Mouse (Mus musculus) MEL (cell line): ENCODE data around the gene Prkar1b. TPM values are rescaled to one million over a fixed set of nuclear protein-coding genes. Genes with fewer than 3 reads are reported as not detected.

Source experiments
- DNase-seq: peaks from one replicate; pipeline ENCODE4 v3.0.0; 2011; ENCODE audit warnings: low read depth, low spot score
- H3K27ac ChIP-seq: 2 replicates; pipeline ENCODE4 v1.5.1; 2012; ENCODE audit warnings: low read depth, mild to moderate bottlenecking, control low read depth, low read length, moderate library complexity; ENCODE audit not compliant: control insufficient read depth
- H3K27me3 ChIP-seq, 2 experiments: fragments of 150-350 bp in 1 of 2; sonication (generic) in 1 of 2; 2 replicates each; pipeline ENCODE4 v1.6.1; 2012; ENCODE audit warnings: low read length in 2 of 2, mild to moderate bottlenecking in 2 of 2, improper control_type of control experiment in 1 of 2, moderate library complexity in 1 of 2; ENCODE audit not compliant: insufficient read depth in 2 of 2, control insufficient read depth in 1 of 2
- H3K36me3 ChIP-seq, 2 experiments: 2 replicates each; pipeline ENCODE4 v1.6.1; 2012 to 2014; ENCODE audit warnings: low read length in 2 of 2, improper control_type of control experiment in 1 of 2, inconsistent platforms in 1 of 2, mild to moderate bottlenecking in 1 of 2; ENCODE audit not compliant: insufficient read depth in 2 of 2, control insufficient read depth in 1 of 2
- H3K4me1 ChIP-seq, 2 experiments: fragments of 150-350 bp in 1 of 2; sonication (generic) in 1 of 2; 2 replicates each; pipeline ENCODE4 v1.6.1; 2012; ENCODE audit warnings: low read length in 2 of 2, improper control_type of control experiment in 1 of 2, mild to moderate bottlenecking in 1 of 2; ENCODE audit not compliant: insufficient read depth in 2 of 2, control insufficient read depth in 1 of 2
- H3K4me3 ChIP-seq, 2 experiments: fragments of 150-350 bp in 1 of 2; sonication (generic) in 1 of 2; 2 replicates each; pipeline ENCODE4 v1.5.1; 2012; ENCODE audit warnings: low read depth in 2 of 2, low read length in 2 of 2, mild to moderate bottlenecking in 2 of 2, moderate library complexity in 2 of 2, control low read depth in 1 of 2, improper control_type of control experiment in 1 of 2; ENCODE audit not compliant: control insufficient read depth in 1 of 2, insufficient read depth in 1 of 2
- H3K79me2 ChIP-seq: 2 replicates; pipeline ENCODE4 v1.6.1; 2012; ENCODE audit warnings: mild to moderate bottlenecking, low read length, moderate library complexity; ENCODE audit not compliant: control insufficient read depth, poor library complexity, insufficient read depth
- H3K9ac ChIP-seq: 2 replicates; pipeline ENCODE4 v1.6.1; 2012; ENCODE audit warnings: low read depth, mild to moderate bottlenecking, control low read depth, low read length, moderate library complexity; ENCODE audit not compliant: control insufficient read depth, poor library complexity, severe bottlenecking
- H3K9me3 ChIP-seq: fragments of 150-350 bp; sonication (generic); replicated peaks from 2 replicates; pipeline ENCODE4 v1.6.1; 2012; ENCODE audit warnings: mild to moderate bottlenecking, low read length, improper control_type of control experiment, moderate library complexity; ENCODE audit not compliant: insufficient read depth
- BHLHE40 ChIP-seq: IDR thresholded peaks from 2 replicates; pipeline ENCODE4 v1.6.1; 2012; ENCODE audit warnings: low read depth, mild to moderate bottlenecking, inconsistent platforms, low read length, improper control_type of control experiment, borderline replicate concordance
- CTCF ChIP-seq, 3 experiments: IDR thresholded peaks in 2 of 3; conservative IDR thresholded peaks in 1 of 3; 2 replicates each; pipeline ENCODE4 v1.5.1; 2011 to 2012; ENCODE audit warnings: low read length in 3 of 3, low read depth in 2 of 3, mild to moderate bottlenecking in 2 of 3, improper control_type of control experiment in 1 of 3, inconsistent platforms in 1 of 3, mixed read lengths in 1 of 3, moderate library complexity in 1 of 3; ENCODE audit not compliant: control insufficient read depth in 1 of 3, insufficient read depth in 1 of 3, poor library complexity in 1 of 3, severe bottlenecking in 1 of 3
- E2F4 ChIP-seq: IDR thresholded peaks from 2 replicates; pipeline ENCODE4 v1.6.1; 2011; ENCODE audit warnings: low read depth, low read length, improper control_type of control experiment, borderline replicate concordance
- ELF1 ChIP-seq: IDR thresholded peaks from 2 replicates; pipeline ENCODE4 v1.6.1; 2014; ENCODE audit warnings: low read depth, mild to moderate bottlenecking, inconsistent platforms, low read length, improper control_type of control experiment, moderate library complexity
- EP300 ChIP-seq, 2 experiments: IDR thresholded peaks; 2 replicates each; pipeline ENCODE4 v1.6.1; 2011; ENCODE audit warnings: improper control_type of control experiment in 2 of 2, low read length in 2 of 2, low read depth in 1 of 2, mild to moderate bottlenecking in 1 of 2
- HCFC1 ChIP-seq: IDR thresholded peaks from 2 replicates; pipeline ENCODE4 v1.6.1; 2012; ENCODE audit warnings: low read depth, mild to moderate bottlenecking, inconsistent platforms, low read length, improper control_type of control experiment, moderate library complexity
- JUND ChIP-seq: IDR thresholded peaks from 2 replicates; pipeline ENCODE4 v1.6.1; 2011; ENCODE audit warnings: low read depth, mild to moderate bottlenecking, improper control_type of control experiment, low read length
- KAT2A ChIP-seq: conservative IDR thresholded peaks from 2 replicates; pipeline ENCODE4 v1.6.1; 2012; ENCODE audit warnings: low read depth, low read length, improper control_type of control experiment, inconsistent platforms
- MAFK ChIP-seq: IDR thresholded peaks from 2 replicates; pipeline ENCODE4 v1.6.1; 2011; ENCODE audit warnings: low read depth, mild to moderate bottlenecking, low read length, improper control_type of control experiment, borderline replicate concordance
- MAZ ChIP-seq: IDR thresholded peaks from 2 replicates; pipeline ENCODE4 v1.6.1; 2012; ENCODE audit warnings: low read depth, mild to moderate bottlenecking, inconsistent platforms, low read length, improper control_type of control experiment
- MEF2A ChIP-seq: IDR thresholded peaks from 2 replicates; pipeline ENCODE4 v1.6.1; 2014; ENCODE audit warnings: low read depth, mild to moderate bottlenecking, inconsistent platforms, low read length, improper control_type of control experiment; ENCODE audit not compliant: poor library complexity, insufficient replicate concordance, severe bottlenecking; ENCODE audit errors: extremely low read depth
- MXI1 ChIP-seq: IDR thresholded peaks from 2 replicates; pipeline ENCODE4 v1.6.1; 2011; ENCODE audit warnings: mild to moderate bottlenecking, low read depth, low read length, improper control_type of control experiment
- MYB ChIP-seq: IDR thresholded peaks from 2 replicates; pipeline ENCODE4 v1.6.1; 2011; ENCODE audit warnings: mild to moderate bottlenecking, low read depth, low read length, improper control_type of control experiment
- MYC ChIP-seq: IDR thresholded peaks from 2 replicates; pipeline ENCODE4 v1.6.1; 2011; ENCODE audit warnings: low read depth, mild to moderate bottlenecking, low read length, improper control_type of control experiment, moderate library complexity
- NELFE ChIP-seq: IDR thresholded peaks from 2 replicates; pipeline ENCODE4 v1.6.1; 2011; ENCODE audit warnings: low read depth, low read length, improper control_type of control experiment
- NRF1 ChIP-seq: IDR thresholded peaks from 2 replicates; pipeline ENCODE4 v1.6.1; 2014; ENCODE audit warnings: low read depth, mild to moderate bottlenecking, inconsistent platforms, low read length, improper control_type of control experiment, moderate library complexity; ENCODE audit not compliant: poor library complexity, insufficient read depth, severe bottlenecking
- POLR2A ChIP-seq, 2 experiments: IDR thresholded peaks; 2 replicates each; pipeline ENCODE4 v1.6.1; 2011 to 2012; ENCODE audit warnings: low read length in 2 of 2, mild to moderate bottlenecking in 2 of 2, control low read depth in 1 of 2, improper control_type of control experiment in 1 of 2, low read depth in 1 of 2, moderate library complexity in 1 of 2; ENCODE audit not compliant: control insufficient read depth in 1 of 2, insufficient read depth in 1 of 2, poor library complexity in 1 of 2
- POLR2AphosphoS2 ChIP-seq: IDR thresholded peaks from 2 replicates; pipeline ENCODE4 v1.6.1; 2011; ENCODE audit warnings: low read length, improper control_type of control experiment
- POLR2AphosphoS5 ChIP-seq: IDR thresholded peaks from 2 replicates; pipeline ENCODE4 v1.6.1; 2012; ENCODE audit warnings: low read depth, borderline replicate concordance, mild to moderate bottlenecking, inconsistent platforms, low read length, moderate library complexity, mixed read lengths
- SIN3A ChIP-seq: IDR thresholded peaks from 2 replicates; pipeline ENCODE4 v1.6.1; 2012; ENCODE audit warnings: low read length, improper control_type of control experiment, inconsistent platforms
- TAL1 ChIP-seq: IDR thresholded peaks from 2 replicates; pipeline ENCODE4 v1.6.1; 2012; ENCODE audit warnings: mild to moderate bottlenecking, inconsistent platforms, low read length, moderate library complexity, mixed read lengths
- TBP ChIP-seq: IDR thresholded peaks from 2 replicates; pipeline ENCODE4 v1.8.0; 2011; ENCODE audit warnings: low read depth, low read length, improper control_type of control experiment
- TCF12 ChIP-seq: IDR thresholded peaks from 2 replicates; pipeline ENCODE4 v1.6.1; 2014; ENCODE audit warnings: low read depth, mild to moderate bottlenecking, inconsistent platforms, low read length, improper control_type of control experiment, moderate library complexity
- UBTF ChIP-seq: IDR thresholded peaks from 2 replicates; pipeline ENCODE4 v1.6.1; 2012; ENCODE audit warnings: low read depth, mild to moderate bottlenecking, inconsistent platforms, low read length, improper control_type of control experiment, moderate library complexity, borderline replicate concordance; ENCODE audit not compliant: insufficient read depth
- USF1 ChIP-seq: IDR thresholded peaks from 2 replicates; pipeline ENCODE4 v1.6.1; 2014; ENCODE audit warnings: low read depth, mild to moderate bottlenecking, inconsistent platforms, low read length, improper control_type of control experiment, moderate library complexity
- USF2 ChIP-seq, 2 experiments: IDR thresholded peaks; 2 replicates each; pipeline ENCODE4 v1.6.1; 2011 to 2012; ENCODE audit warnings: improper control_type of control experiment in 2 of 2, low read length in 2 of 2, borderline replicate concordance in 1 of 2, inconsistent platforms in 1 of 2, low read depth in 1 of 2, mild to moderate bottlenecking in 1 of 2; ENCODE audit not compliant: insufficient read depth in 1 of 2
- ZKSCAN1 ChIP-seq: IDR thresholded peaks from 2 replicates; pipeline ENCODE4 v1.6.1; 2012; ENCODE audit warnings: low read depth, mild to moderate bottlenecking, inconsistent platforms, low read length, improper control_type of control experiment, moderate library complexity
- ZMIZ1 ChIP-seq: IDR thresholded peaks from 2 replicates; pipeline ENCODE4 v1.6.1; 2012; ENCODE audit warnings: low read depth, mild to moderate bottlenecking, inconsistent platforms, low read length, improper control_type of control experiment, moderate library complexity
- polyA plus RNA-seq, 2 experiments: library from polyadenylated mRNA; stranded (reverse) in 1 of 2; unstranded in 1 of 2; fragments of >175 nt in 1 of 2; fragments of >200 nt in 1 of 2; gene quantifications; 2 replicates each; pipeline versions ENCODE4 v1.2.1 to v1.2.4; 2012; ENCODE audit warnings: low replicate concordance in 2 of 2, low read depth in 1 of 2; ENCODE audit not compliant: insufficient read length in 2 of 2, insufficient read depth in 1 of 2, missing spikeins in 1 of 2
- total RNA-seq: library from RNA; depleted of rRNA; stranded (reverse); fragments of 300-350 nt; gene quantifications from 2 replicates; pipeline ENCODE4 v1.2.3, GENCODE M21; 2012

The Prkar1b gene
- total and polyA plus RNA-seq, 3 experiments, result not detected

DNA sequence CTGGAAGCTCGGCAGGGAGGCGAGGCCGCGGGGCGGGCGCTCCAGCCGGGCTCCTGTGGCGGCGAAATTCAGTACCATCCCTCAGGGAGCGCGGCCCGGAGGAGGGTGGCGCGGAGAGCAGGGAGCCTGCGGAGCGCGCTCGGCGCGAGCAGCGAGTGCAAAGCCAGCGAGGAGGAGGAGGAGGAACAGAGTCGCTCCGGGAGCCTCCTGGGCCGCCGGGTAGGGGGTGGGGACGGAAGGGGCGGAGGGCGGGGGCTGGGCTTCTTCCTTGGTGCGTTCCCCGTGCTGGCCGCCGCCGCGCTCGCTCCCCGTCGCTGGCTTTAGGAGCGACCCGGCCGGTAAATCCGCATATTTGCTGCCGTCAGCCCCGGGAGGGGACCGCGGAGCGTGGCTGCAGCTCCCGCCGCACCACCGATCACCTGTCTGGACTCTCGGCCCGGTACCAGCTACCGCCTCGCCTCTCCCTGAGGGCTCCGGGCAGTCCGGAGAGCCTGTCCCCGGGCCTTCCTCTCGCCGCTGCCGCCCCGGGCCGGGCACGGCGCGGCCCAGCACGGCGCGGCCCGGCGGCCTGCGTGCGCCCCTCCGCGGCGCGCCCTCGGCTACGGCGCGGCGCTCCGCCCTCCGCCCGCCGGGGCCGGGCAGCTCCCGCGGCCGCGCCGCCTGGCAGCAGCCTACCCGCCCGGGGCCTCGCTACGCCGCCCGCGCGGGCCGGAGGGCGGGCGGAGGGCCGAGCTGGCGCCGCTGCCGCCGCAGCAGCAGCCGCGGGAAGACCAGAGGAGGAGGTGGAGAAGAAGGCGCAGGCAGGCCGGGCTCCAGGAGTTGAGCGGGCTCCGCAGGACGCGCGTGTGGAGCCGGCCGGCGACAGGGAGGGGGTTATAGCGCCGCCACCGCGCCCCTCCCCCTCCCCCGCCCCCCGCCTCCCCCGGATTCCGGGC, 154.7 kb downstream of the Prkar1b start:
- no peaks in the 10 kb centered on the region for H3K79me2 ChIP-seq
- no peaks in the 10 kb centered on the region for H3K4me1 ChIP-seq
- no peak for DNase-seq
- H3K36me3 ChIP-seq, result no peaks in the 10 kb centered on the region
- no peak overlapping the region for H3K9ac ChIP-seq
- TF ChIP-seq BHLHE40, result no peak
- no peak for TF ChIP-seq MAFK
- no peak for TF ChIP-seq HCFC1
- no peak for TF ChIP-seq POLR2AphosphoS2
- no peak for TF ChIP-seq MXI1
- no peak for TF ChIP-seq EP300 (IDR thresholded peaks at IDR 0.05; ENCODE audit: low read depth in 1 of 2, low read length in 2 of 2)
- TF ChIP-seq KAT2A, result no peak
- TF ChIP-seq NELFE, result no peak
- no peak for TF ChIP-seq ELF1
- TF ChIP-seq NRF1, result no peak
- TF ChIP-seq POLR2A (IDR thresholded peaks at IDR 0.05; ENCODE audit: control insufficient read depth in 1 of 2, insufficient read depth in 1 of 2, low read depth in 1 of 2, low read length in 2 of 2, poor library complexity in 1 of 2), result no peak
- no peak for TF ChIP-seq ZMIZ1
- TF ChIP-seq USF2 (IDR thresholded peaks at IDR 0.05; ENCODE audit: borderline replicate concordance in 1 of 2, insufficient read depth in 1 of 2, low read depth in 1 of 2, low read length in 2 of 2), result no peak
- no peak for TF ChIP-seq MYB
- TF ChIP-seq TAL1, result no peak
- TF ChIP-seq TBP, result no peak
- no peak for TF ChIP-seq JUND
- H3K27ac ChIP-seq, result no peak overlapping the region
- H3K9me3 ChIP-seq, result no peaks in the 10 kb centered on the region
- no peak overlapping the region for H3K4me3 ChIP-seq
- H3K27me3 ChIP-seq, result no peaks in the 10 kb centered on the region; a peak in 1 of 4 replicates

- Histone ChIP-seq H3K9me3 (no peaks in the 10 kb centered on the region), H3K4me1 (no peaks in the 10 kb centered on the region), H3K27ac (no peak overlapping the region), H3K79me2 (no peaks in the 10 kb centered on the region), H3K9ac (no peak overlapping the region), H3K4me3 (no peak overlapping the region), H3K27me3 (no peaks in the 10 kb centered on the region; a peak in 1 of 4 replicates), H3K36me3 (no peaks in the 10 kb centered on the region)
- DNase-seq, result no peak
- TF ChIP-seq POLR2AphosphoS2 (no peak), ZKSCAN1 (no peak), USF1 (no peak), MYC (no peak), NELFE (no peak), SIN3A (no peak), EP300 (IDR thresholded peaks at IDR 0.05; ENCODE audit: low read depth in 1 of 2, low read length in 2 of 2) (no peak), E2F4 (no peak), MAZ (no peak), POLR2AphosphoS5 (no peak), UBTF (no peak), MEF2A (no peak), CTCF (IDR thresholded peaks at IDR 0.05 in 2 of 3, conservative IDR thresholded peaks at IDR 0.05 in 1 of 3; ENCODE audit: control insufficient read depth in 1 of 3, insufficient read depth in 1 of 3, low read depth in 2 of 3, low read length in 3 of 3, poor library complexity in 1 of 3, severe bottlenecking in 1 of 3) (no peak), TCF12 (no peak), HCFC1 (no peak)
These were observed 155.6 kb downstream of the Prkar1b start for GRCm38 (mm10) chr5:138994108-138994785.
